Mouse (Mus musculus): ENCODE data around the gene Prune1. TPM values are rescaled to one million over a fixed set of nuclear protein-coding genes. Genes with fewer than 3 reads are reported as not detected.
A peak's percentile ranks its signal among the peaks of the same experiment; 100 is the strongest.

Gene Prune1
- polyA plus RNA-seq, 1 experiment from 2014 or later, result 23.9 TPM

- peaks cover 6% of the 10 kb centered on the region for H3K36me3 ChIP-seq
- peak; percentile 93 for ATAC-seq (ENCODE audit: borderline replicate concordance, extremely low read depth, low FRiP score, low TSS enrichment)
- no peaks in the 10 kb centered on the region for H3K27me3 ChIP-seq
- H3K27ac ChIP-seq, result peak overlapping the region; percentile 96
- H3K4me2 ChIP-seq, result peak overlapping the region; percentile 82
- H3K9ac ChIP-seq, result peak overlapping the region; percentile 100
- H3K9me3 ChIP-seq, result no peaks in the 10 kb centered on the region
- H3K4me3 ChIP-seq, result peak overlapping the region; percentile 95
- peaks cover 48% of the 10 kb centered on the region for H3K4me1 ChIP-seq
- under 1% methylated on average over 71 of the region's 71 CpGs for WGBS
Observed at GRCm38 (mm10) chr3:95315094-95315843, 33.4 kb upstream of the Prune1 start.

GRCm38 (mm10) chr3:95314486-95315093 lies 32.7 kb upstream of the Prune1 start, which contains the start of gene Cers2:
Cers2 (plus strand) TSS chr3:95314791.
- Histone ChIP-seq H3K4me1 (peaks cover 48% of the 10 kb centered on the region), H3K27me3 (no peaks in the 10 kb centered on the region)
- WGBS, result 5% methylated on average over 27 of the region's 27 CpGs

GRCm38 (mm10) chr3:95314075-95314474 lies 32.2 kb upstream of the Prune1 start:
- Histone ChIP-seq H3K4me3 (peak overlapping the region; percentile 95; the same call in 1 of the 2 replicates), H3K4me2 (peak overlapping the region; percentile 82), H3K9me3 (no peaks in the 10 kb centered on the region), H3K27me3 (no peaks in the 10 kb centered on the region), H3K36me3 (no peaks in the 10 kb centered on the region), H3K9ac (no peak overlapping the region; the same call in 1 of the 2 replicates), H3K4me1 (peaks cover 44% of the 10 kb centered on the region), H3K27ac (no peak overlapping the region)
- no peak for ATAC-seq (ENCODE audit: borderline replicate concordance, extremely low read depth, low FRiP score, low TSS enrichment)
- 69% methylated on average over 6 of the region's 6 CpGs for whole genome bisulfite sequencing

More at GRCm38 (mm10) chr3:95314486-95315093, 32.7 kb upstream of the Prune1 start, which contains the start of gene Cers2:
- Histone ChIP-seq H3K4me3 (peak within 1 kb of the TSS; percentile 95), H3K27ac (peak within 1 kb of the TSS; percentile 96), H3K9ac (peak within 1 kb of the TSS; percentile 100), H3K9me3 (no peaks in the 10 kb centered on the region), H3K36me3 (no peaks in the 10 kb centered on the region), H3K4me2 (peak within 1 kb of the TSS; percentile 82)
- no peak; the same call in 1 of the 2 replicates for ATAC-seq (ENCODE audit: borderline replicate concordance, extremely low read depth, low FRiP score, low TSS enrichment)

GRCm38 (mm10) chr3:95313476-95313875 lies 31.6 kb upstream of the Prune1 start:
- Histone ChIP-seq H3K36me3 (no peaks in the 10 kb centered on the region), H3K9me3 (no peaks in the 10 kb centered on the region), H3K27ac (no peak overlapping the region), H3K4me2 (no peak overlapping the region), H3K4me3 (no peak overlapping the region), H3K27me3 (no peaks in the 10 kb centered on the region), H3K9ac (no peak overlapping the region), H3K4me1 (peaks cover 38% of the 10 kb centered on the region)
- 39% methylated on average over 7 of the region's 7 CpGs for WGBS
- no peak for ATAC-seq (ENCODE audit: borderline replicate concordance, extremely low read depth, low FRiP score, low TSS enrichment)

GRCm38 (mm10) chr3:95312623-95313022 lies 30.7 kb upstream of the Prune1 start:
- no peaks in the 10 kb centered on the region for H3K9me3 ChIP-seq
- peaks cover 32% of the 10 kb centered on the region for H3K4me1 ChIP-seq
- no peak overlapping the region for H3K4me3 ChIP-seq
- ATAC-seq (ENCODE audit: borderline replicate concordance, extremely low read depth, low FRiP score, low TSS enrichment), result no peak
- no peak overlapping the region for H3K27ac ChIP-seq
- WGBS, result 59% methylated on average over 6 of the region's 6 CpGs
- H3K4me2 ChIP-seq, result no peak overlapping the region
- H3K36me3 ChIP-seq, result no peaks in the 10 kb centered on the region
- H3K27me3 ChIP-seq, result no peaks in the 10 kb centered on the region
- H3K9ac ChIP-seq, result no peak overlapping the region

- H3K4me2 ChIP-seq, result no peak overlapping the region
- ATAC-seq (ENCODE audit: borderline replicate concordance, extremely low read depth, low FRiP score, low TSS enrichment), result no peak
- no peaks in the 10 kb centered on the region for H3K27me3 ChIP-seq
- peaks cover 20% of the 10 kb centered on the region for H3K4me1 ChIP-seq
- H3K27ac ChIP-seq, result no peak overlapping the region
- H3K4me3 ChIP-seq, result no peak overlapping the region
- no peaks in the 10 kb centered on the region for H3K36me3 ChIP-seq
- 59% methylated on average over 9 of the region's 9 CpGs for WGBS
- no peak overlapping the region for H3K9ac ChIP-seq
- H3K9me3 ChIP-seq, result no peaks in the 10 kb centered on the region
Observed at GRCm38 (mm10) chr3:95310968-95311882, 29.3 kb upstream of the Prune1 start.

- Histone ChIP-seq H3K4me3 (no peak overlapping the region), H3K9ac (no peak overlapping the region), H3K9me3 (no peaks in the 10 kb centered on the region), H3K36me3 (no peaks in the 10 kb centered on the region), H3K27ac (no peak overlapping the region), H3K4me2 (no peak overlapping the region), H3K27me3 (no peaks in the 10 kb centered on the region), H3K4me1 (peaks cover 13% of the 10 kb centered on the region)
- 50% methylated on average over 3 of the region's 3 CpGs for WGBS
- no peak for ATAC-seq (ENCODE audit: borderline replicate concordance, extremely low read depth, low FRiP score, low TSS enrichment)
Observed at GRCm38 (mm10) chr3:95310496-95310895, 28.6 kb upstream of the Prune1 start.

GRCm38 (mm10) chr3:95307100-95307499 lies 25.2 kb upstream of the Prune1 start, which contains the start of gene Anxa9:
Anxa9 (minus strand) TSS chr3:95307176.
- no peaks in the 10 kb centered on the region for H3K36me3 ChIP-seq
- no peak within 1 kb of the TSS for H3K4me3 ChIP-seq
- no peaks in the 10 kb centered on the region for H3K4me1 ChIP-seq
- ATAC-seq (ENCODE audit: borderline replicate concordance, extremely low read depth, low FRiP score, low TSS enrichment), result no peak
- H3K9me3 ChIP-seq, result no peaks in the 10 kb centered on the region
- H3K4me2 ChIP-seq, result no peak within 1 kb of the TSS
- H3K27me3 ChIP-seq, result no peaks in the 10 kb centered on the region
- H3K9ac ChIP-seq, result no peak within 1 kb of the TSS
- 27% methylated on average over 7 of the region's 7 CpGs for WGBS
- H3K27ac ChIP-seq, result no peak within 1 kb of the TSS

GRCm38 (mm10) chr3:95306244-95306643 lies 24.4 kb upstream of the Prune1 start:
- no peak for ATAC-seq (ENCODE audit: borderline replicate concordance, extremely low read depth, low FRiP score, low TSS enrichment)
- WGBS, result 58% methylated on average over 4 of the region's 4 CpGs
- H3K4me3 ChIP-seq, result no peak overlapping the region
- no peak overlapping the region for H3K4me2 ChIP-seq
- no peaks in the 10 kb centered on the region for H3K27me3 ChIP-seq
- no peak overlapping the region for H3K9ac ChIP-seq
- no peaks in the 10 kb centered on the region for H3K36me3 ChIP-seq
- no peak overlapping the region for H3K27ac ChIP-seq
- no peaks in the 10 kb centered on the region for H3K9me3 ChIP-seq
- no peaks in the 10 kb centered on the region for H3K4me1 ChIP-seq

GRCm38 (mm10) chr3:95301204-95301796 lies 19.4 kb upstream of the Prune1 start:
- no peaks in the 10 kb centered on the region for H3K9me3 ChIP-seq
- peaks cover 8% of the 10 kb centered on the region; the same call in 1 of the 2 replicates for H3K36me3 ChIP-seq
- WGBS, result 68% methylated on average over 3 of the region's 3 CpGs
- no peak for ATAC-seq (ENCODE audit: borderline replicate concordance, extremely low read depth, low FRiP score, low TSS enrichment)
- H3K4me3 ChIP-seq, result no peak overlapping the region
- no peak overlapping the region for H3K9ac ChIP-seq
- H3K27me3 ChIP-seq, result no peaks in the 10 kb centered on the region
- H3K4me2 ChIP-seq, result no peak overlapping the region
- no peaks in the 10 kb centered on the region for H3K4me1 ChIP-seq
- H3K27ac ChIP-seq, result no peak overlapping the region

GRCm38 (mm10) chr3:95298018-95298417 lies 16.1 kb upstream of the Prune1 start:
- H3K9ac ChIP-seq, result no peak overlapping the region
- peaks cover 29% of the 10 kb centered on the region for H3K36me3 ChIP-seq
- H3K9me3 ChIP-seq, result no peaks in the 10 kb centered on the region
- no peak overlapping the region for H3K4me3 ChIP-seq
- WGBS, result 60% methylated on average over 7 of the region's 7 CpGs
- H3K4me1 ChIP-seq, result no peaks in the 10 kb centered on the region
- H3K27me3 ChIP-seq, result no peaks in the 10 kb centered on the region
- H3K27ac ChIP-seq, result no peak overlapping the region
- H3K4me2 ChIP-seq, result no peak overlapping the region
- no peak for ATAC-seq (ENCODE audit: borderline replicate concordance, extremely low read depth, low FRiP score, low TSS enrichment)
